Mouse (Mus musculus) spleen, adult 2 months (tissue): ENCODE measurements around the gene Tuba3b. TPM values are rescaled to one million over a fixed set of nuclear protein-coding genes. Genes with fewer than 3 reads are reported as not detected.

Experiments
- DNase-seq, 2 experiments: peaks; one replicate each; pipeline versions ENCODE4 v3.0.0 to v3.0.0-alpha.2; 2012 to 2021; ENCODE audit warnings: low spot score in 2 of 2, low read depth in 1 of 2
- H3K27ac ChIP-seq: fragments of 200-500 bp; 2 replicates; pipeline ENCODE4 v1.5.1; 2012; ENCODE audit warnings: low read length, inconsistent platforms; ENCODE audit not compliant: insufficient read depth
- H3K27me3 ChIP-seq: fragments of 200-500 bp; 2 replicates; pipeline ENCODE4 v1.6.1; 2012; ENCODE audit warnings: mild to moderate bottlenecking, moderate library complexity, low read length, inconsistent platforms; ENCODE audit not compliant: control insufficient read depth, insufficient read depth
- H3K36me3 ChIP-seq: fragments of 200-500 bp; 2 replicates; pipeline ENCODE4 v1.6.1; 2012; ENCODE audit warnings: mild to moderate bottlenecking, low read length, inconsistent platforms; ENCODE audit not compliant: control insufficient read depth, insufficient read depth
- H3K4me1 ChIP-seq: fragments of 200-500 bp; 2 replicates; pipeline ENCODE4 v1.6.1; 2011; ENCODE audit warnings: inconsistent platforms; ENCODE audit not compliant: control insufficient read depth, insufficient read depth, insufficient read length
- H3K4me3 ChIP-seq: fragments of 200-500 bp; 2 replicates; pipeline ENCODE4 v1.5.1; 2011; ENCODE audit warnings: mild to moderate bottlenecking, inconsistent platforms; ENCODE audit not compliant: insufficient read depth, insufficient read length; ENCODE audit errors: extremely low read depth
- CTCF ChIP-seq: fragments of 200-500 bp; IDR thresholded peaks from 2 replicates; pipeline ENCODE4 v1.5.1; 2011; ENCODE audit warnings: mild to moderate bottlenecking, inconsistent platforms; ENCODE audit not compliant: insufficient read depth, insufficient read length, insufficient replicate concordance; ENCODE audit errors: extremely low read depth
- POLR2A ChIP-seq: fragments of 200-500 bp; IDR thresholded peaks from 2 replicates; pipeline ENCODE4 v1.6.1; 2011; ENCODE audit warnings: low read depth, low read length, inconsistent platforms
- WGBS: fragments of 180-500 bp; shearing (Covaris S2); methylation state at CpG from one replicate; pipeline ENCODE4 v1.1.7; 2018; 5-methylcytosine and 5-hydroxymethylcytosine counted together
- polyA plus RNA-seq: library from polyadenylated mRNA; depleted of rRNA; stranded (reverse); fragments of >200 nt; gene quantifications from 2 replicates; pipeline ENCODE4 v1.2.3, GENCODE M21; 2012

Gene Tuba3b
- polyA plus RNA-seq, 1 experiment = not detected

DNA sequence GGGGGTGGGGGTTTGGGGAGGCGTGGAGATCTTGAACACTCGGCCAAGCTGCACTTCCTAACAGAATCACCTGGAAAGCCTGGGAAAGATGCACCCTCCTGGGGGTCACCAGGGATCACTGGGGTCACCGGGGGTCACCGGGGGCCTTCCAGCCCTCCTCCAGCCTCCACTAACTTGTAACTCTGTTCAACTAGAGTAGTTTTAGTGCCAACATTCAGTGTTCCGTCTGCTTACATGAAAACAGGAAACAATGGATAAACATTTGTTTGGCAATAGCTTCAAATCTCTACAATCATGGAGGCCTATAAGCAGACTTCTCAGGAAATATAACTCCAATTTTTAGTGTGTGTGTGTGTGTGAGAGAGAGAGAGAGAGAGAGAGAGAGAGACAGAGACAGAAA, 37.4 kb downstream of the Tuba3b start:
- H3K27ac ChIP-seq = no peak overlapping the region
- TF ChIP-seq POLR2A (no peak), CTCF (no peak)
- no peak for DNase-seq
- H3K4me1 ChIP-seq = no peaks in the 10 kb centered on the region
- H3K4me3 ChIP-seq = no peak overlapping the region
- WGBS = 81% methylated on average over 5 of the region's 5 CpGs
- no peaks in the 10 kb centered on the region for H3K36me3 ChIP-seq
- H3K27me3 ChIP-seq = no peaks in the 10 kb centered on the region

DNA sequence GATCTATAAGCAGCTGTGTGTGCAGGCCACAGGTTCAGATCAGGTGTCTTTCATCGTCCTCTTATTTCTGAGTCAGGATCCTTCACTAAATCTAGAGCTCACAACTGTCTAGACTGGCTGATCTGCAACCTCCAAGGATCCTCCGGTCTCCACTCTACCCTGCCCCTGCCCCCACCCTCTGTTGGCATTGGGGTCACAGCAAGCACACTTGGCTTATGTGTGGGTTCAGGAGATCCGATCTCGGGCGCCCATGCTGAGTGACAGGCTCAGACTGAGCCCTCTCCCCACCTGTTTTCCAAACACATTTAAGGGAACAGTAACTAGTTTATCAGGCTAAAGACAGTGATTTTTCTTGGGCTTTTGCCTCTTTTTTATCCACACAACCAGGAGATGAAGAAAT, 38.1 kb downstream of the Tuba3b start:
- H3K36me3 ChIP-seq = no peaks in the 10 kb centered on the region
- 92% methylated on average over 5 of the region's 5 CpGs for WGBS
- no peaks in the 10 kb centered on the region for H3K27me3 ChIP-seq
- TF ChIP-seq CTCF = no peak
- no peak for TF ChIP-seq POLR2A
- DNase-seq = no peak
- no peaks in the 10 kb centered on the region for H3K4me1 ChIP-seq
- no peak overlapping the region for H3K4me3 ChIP-seq
- H3K27ac ChIP-seq = no peak overlapping the region

- no peak for TF ChIP-seq CTCF
- no peak for TF ChIP-seq POLR2A
- 74% methylated on average over 8 of the region's 8 CpGs for WGBS
- no peaks in the 10 kb centered on the region for H3K36me3 ChIP-seq
- no peak overlapping the region for H3K4me3 ChIP-seq
- no peak for DNase-seq
- no peaks in the 10 kb centered on the region for H3K4me1 ChIP-seq
- H3K27ac ChIP-seq = no peak overlapping the region
- H3K27me3 ChIP-seq = no peaks in the 10 kb centered on the region
These were observed 38.7 kb downstream of the Tuba3b start for GRCm38 (mm10) chr6:145654062-145654836.

DNA sequence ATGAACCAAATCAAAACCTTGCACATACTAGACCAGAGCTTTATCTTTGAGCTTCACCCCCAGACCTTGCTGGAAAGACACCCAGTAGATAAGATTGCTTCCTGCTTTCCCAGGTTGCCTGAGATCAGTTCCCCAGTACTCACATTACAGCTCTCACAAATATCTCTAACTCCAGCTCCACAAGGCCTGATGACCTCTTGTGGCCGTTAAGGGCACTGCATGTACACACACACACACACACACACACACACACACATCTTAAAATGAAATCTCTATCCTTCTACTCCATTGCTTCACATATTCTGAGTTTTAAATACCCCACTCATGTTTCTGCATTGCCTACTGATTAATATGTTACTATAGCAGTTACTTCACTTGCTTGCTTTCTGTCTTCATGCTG, 40.1 kb downstream of the Tuba3b start:
- Histone ChIP-seq H3K4me3 (no peak overlapping the region), H3K27ac (no peak overlapping the region), H3K27me3 (no peaks in the 10 kb centered on the region), H3K4me1 (no peaks in the 10 kb centered on the region), H3K36me3 (no peaks in the 10 kb centered on the region)
- TF ChIP-seq POLR2A (no peak), CTCF (no peak)
- no peak for DNase-seq
- WGBS = 81% methylated on average over 1 of the region's 1 CpGs

- WGBS = 83% methylated on average over 15 of the region's 15 CpGs
- no peak overlapping the region for H3K27ac ChIP-seq
- H3K4me1 ChIP-seq = no peaks in the 10 kb centered on the region
- TF ChIP-seq POLR2A = no peak
- no peak for TF ChIP-seq CTCF
- DNase-seq = no peak
- H3K36me3 ChIP-seq = no peaks in the 10 kb centered on the region
- H3K27me3 ChIP-seq = no peaks in the 10 kb centered on the region
- no peak overlapping the region for H3K4me3 ChIP-seq
These were observed 41.4 kb downstream of the Tuba3b start for GRCm38 (mm10) chr6:145656740-145657591.

- no peak for DNase-seq
- H3K27ac ChIP-seq = no peak overlapping the region
- TF ChIP-seq CTCF (no peak), POLR2A (no peak)
- no peaks in the 10 kb centered on the region for H3K27me3 ChIP-seq
- H3K4me3 ChIP-seq = no peak overlapping the region
- H3K36me3 ChIP-seq = no peaks in the 10 kb centered on the region
- 85% methylated on average over 6 of the region's 6 CpGs for WGBS
- no peaks in the 10 kb centered on the region for H3K4me1 ChIP-seq
These were observed 43.6 kb downstream of the Tuba3b start for GRCm38 (mm10) chr6:145659116-145659515.

DNA sequence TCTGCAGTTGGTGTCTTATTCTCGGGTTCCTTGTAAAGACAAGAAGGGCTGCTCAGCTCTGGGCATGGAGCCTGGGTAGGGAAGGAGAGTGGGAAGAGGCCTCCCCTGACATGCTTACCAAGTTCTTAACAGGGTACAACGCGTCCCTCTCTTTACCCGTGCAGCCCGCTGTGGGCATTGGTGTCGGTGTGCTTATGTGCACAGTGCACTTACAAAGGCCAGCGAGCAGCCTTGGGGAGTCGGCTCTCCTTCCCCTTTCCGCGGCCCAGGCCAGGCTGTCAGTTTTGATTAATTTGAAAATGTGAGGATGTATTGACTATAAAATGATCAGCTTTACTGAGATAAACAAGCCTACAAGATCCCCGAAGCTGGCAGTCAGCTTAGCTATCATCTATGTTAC, 45.4 kb downstream of the Tuba3b start:
- 41% methylated on average over 11 of the region's 11 CpGs for WGBS
- Histone ChIP-seq H3K27me3 (no peaks in the 10 kb centered on the region), H3K36me3 (no peaks in the 10 kb centered on the region), H3K4me1 (no peaks in the 10 kb centered on the region), H3K4me3 (no peak overlapping the region), H3K27ac (no peak overlapping the region)
- TF ChIP-seq POLR2A (no peak), CTCF (no peak)
- DNase-seq = no peak
